Mouse (Mus musculus) CH12.LX (cell line): ENCODE data around the gene Plekha6.

Experiments
- CTCF ChIP-seq, 2 experiments: IDR thresholded peaks in 1 of 2; conservative IDR thresholded peaks in 1 of 2; 2 replicates each; pipeline ENCODE4 v1.5.1; 2011 to 2012; ENCODE audit warnings: low read depth in 2 of 2, low read length in 2 of 2, improper control_type of control experiment in 1 of 2, inconsistent platforms in 1 of 2, mild to moderate bottlenecking in 1 of 2, moderate library complexity in 1 of 2
- ELF1 ChIP-seq: IDR thresholded peaks from 2 replicates; pipeline ENCODE4 v1.6.1; 2014; ENCODE audit warnings: low read depth, mild to moderate bottlenecking, inconsistent platforms, low read length, improper control_type of control experiment
- EP300 ChIP-seq: IDR thresholded peaks from 2 replicates; pipeline ENCODE4 v1.6.1; 2011; ENCODE audit warnings: low read length, improper control_type of control experiment
- HCFC1 ChIP-seq: IDR thresholded peaks from 2 replicates; pipeline ENCODE4 v1.6.1; 2012; ENCODE audit warnings: low read depth, mild to moderate bottlenecking, inconsistent platforms, low read length, improper control_type of control experiment
- JUND ChIP-seq: conservative IDR thresholded peaks from 2 replicates; pipeline ENCODE4 v1.6.1; 2011; ENCODE audit warnings: low read depth, low read length, improper control_type of control experiment
- MAFK ChIP-seq: IDR thresholded peaks from 2 replicates; pipeline ENCODE4 v1.6.1; 2011; ENCODE audit warnings: low read length, improper control_type of control experiment; ENCODE audit not compliant: insufficient replicate concordance
- MXI1 ChIP-seq: IDR thresholded peaks from 2 replicates; pipeline ENCODE4 v1.6.1; 2011; ENCODE audit warnings: mild to moderate bottlenecking, low read depth, low read length, improper control_type of control experiment
- NRF1 ChIP-seq: IDR thresholded peaks from 2 replicates; pipeline ENCODE4 v1.6.1; 2014; ENCODE audit warnings: low read depth, mild to moderate bottlenecking, inconsistent platforms, low read length, improper control_type of control experiment, moderate library complexity
- POLR2A ChIP-seq: IDR thresholded peaks from 2 replicates; pipeline ENCODE4 v1.6.1; 2011; ENCODE audit warnings: low read depth, mild to moderate bottlenecking, improper control_type of control experiment, low read length
- SIN3A ChIP-seq: IDR thresholded peaks from 2 replicates; pipeline ENCODE4 v1.6.1; 2012; ENCODE audit warnings: low read length, improper control_type of control experiment, inconsistent platforms
- SMC3 ChIP-seq: IDR thresholded peaks from 2 replicates; pipeline ENCODE4 v1.6.1; 2011; ENCODE audit warnings: low read depth, low read length, improper control_type of control experiment
- TBP ChIP-seq: conservative IDR thresholded peaks from 2 replicates; pipeline ENCODE4 v1.6.1; 2011; ENCODE audit warnings: low read depth, low read length, improper control_type of control experiment
- USF1 ChIP-seq: IDR thresholded peaks from 2 replicates; pipeline ENCODE4 v1.6.1; 2014; ENCODE audit warnings: low read depth, mild to moderate bottlenecking, inconsistent platforms, low read length, improper control_type of control experiment
- ZNF384 ChIP-seq: IDR thresholded peaks from 2 replicates; pipeline ENCODE4 v1.6.1; 2012; ENCODE audit warnings: low read depth, low read length, improper control_type of control experiment, inconsistent platforms

GRCm38 (mm10) chr1:133189471-133189870 lies 25.5 kb downstream of the Plekha6 start:
- TF ChIP-seq EP300, result no peak
- TF ChIP-seq HCFC1, result no peak
- TF ChIP-seq TBP, result no peak
- TF ChIP-seq POLR2A, result no peak
- TF ChIP-seq CTCF (conservative IDR thresholded peaks at IDR 0.05 in 1 of 2, IDR thresholded peaks at IDR 0.05 in 1 of 2; ENCODE audit: low read depth in 2 of 2, low read length in 2 of 2), result no peak
- TF ChIP-seq ZNF384, result no peak
- TF ChIP-seq ELF1, result no peak
- no peak for TF ChIP-seq MAFK
- no peak for TF ChIP-seq MXI1
- no peak for TF ChIP-seq SMC3
- TF ChIP-seq USF1, result no peak
- no peak for TF ChIP-seq SIN3A
- TF ChIP-seq JUND, result no peak
- TF ChIP-seq NRF1, result no peak
